9 mouse cellular contexts compared by ENCODE assay signal in the genomic region with DNA sequence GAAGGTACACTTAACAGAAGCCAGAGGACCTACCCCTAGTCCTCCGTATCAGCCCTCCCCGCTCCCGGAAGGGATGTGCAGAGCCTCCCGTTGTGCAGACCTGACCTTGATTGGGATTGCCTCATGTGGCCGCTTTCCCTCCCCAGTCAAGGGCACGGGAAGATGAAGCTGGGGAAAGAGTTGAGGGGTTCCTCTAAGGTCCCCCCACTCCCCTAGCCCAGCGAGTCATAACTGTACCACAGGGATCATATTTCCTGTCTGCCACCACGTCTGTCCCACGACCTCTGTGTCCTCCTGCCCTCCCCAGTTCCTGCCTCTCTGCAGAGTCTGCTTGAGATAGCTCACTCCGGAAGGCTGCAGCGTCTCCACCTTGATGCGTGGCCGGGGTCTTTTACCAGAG. TPM values are rescaled to one million over a fixed set of nuclear protein-coding genes. Genes with fewer than 3 reads are reported as not detected.
DNase-seq lines count a peak whose midpoint lies in the region; ATAC-seq and TF ChIP-seq lines count a peak whose summit lies in the region.
"Had no signal": no experiment of that assay in that cellular context is flagged by ENCODE, and none has a peak within 500 bp of the region (broad histone marks: within the 10 kb centered on the region; RNA-seq: fewer than 3 reads in every experiment).

No protein-coding gene starts in this region.

- H3K4me3 ChIP-seq in kidney, adult 2 months (ENCODE audit: insufficient read depth, low read depth, low read length): no peak overlapping the region
- H3K4me3 ChIP-seq in liver, embryonic 16.5 days (ENCODE audit: low read depth, low read length): no peak overlapping the region
- H3K4me3 ChIP-seq: embryonic facial prominence, embryonic 15.5 days had no signal

- no peaks in the 10 kb centered on the region for H3K27me3 ChIP-seq in kidney, adult 2 months (replicated peaks; ENCODE audit: control insufficient read depth, insufficient read depth, low read length)
- peaks cover 38% of the 10 kb centered on the region for H3K27me3 ChIP-seq in liver, embryonic 16.5 days (ENCODE audit: control insufficient read depth, insufficient read depth, low read depth, low read length)

- intact Hi-C loops in left cerebral cortex, postnatal 10 days (cut with DNase I): no loop called here

- no peaks in the 10 kb centered on the region for H3K9me3 ChIP-seq in liver, embryonic 16.5 days (replicated peaks; ENCODE audit: control insufficient read depth, low read length)
- H3K9me3 ChIP-seq: embryonic facial prominence, embryonic 15.5 days had no signal

- H3K4me2 ChIP-seq in liver, embryonic 16.5 days (ENCODE audit: low read depth, low read length): no peak overlapping the region
- H3K4me2 ChIP-seq: embryonic facial prominence, embryonic 15.5 days had no signal

- peak; percentile 47 for DNase-seq in kidney, postnatal 10 days
- no peak for DNase-seq in kidney, adult 2 months
- peak; percentile 55 for DNase-seq in thymus, postnatal 25 days
- DNase-seq in layer of hippocampus, postnatal 36 days: no peak
- DNase-seq in left cerebral cortex, postnatal 10 days (ENCODE audit: extremely low spot score in 1 of 2, low spot score in 2 of 2): no peak
- DNase-seq: gastrocnemius, postnatal 25 days had no signal

- no peak for TF ChIP-seq POLR2A in kidney, adult 2 months (IDR thresholded peaks at IDR 0.05; ENCODE audit: low read depth, low read length)

- 0 out of 2 replicates have a peak overlapping the region, but pooled peaks have one; percentile 20 for H3K9ac ChIP-seq in liver, embryonic 16.5 days (ENCODE audit: low read depth, low read length)
- H3K9ac ChIP-seq: embryonic facial prominence, embryonic 15.5 days had no signal

- H3K27ac ChIP-seq in kidney, adult 2 months (ENCODE audit: insufficient read depth, low read depth, low read length): no peak overlapping the region
- H3K27ac ChIP-seq in liver, embryonic 16.5 days (ENCODE audit: low read length): no peak overlapping the region
- H3K27ac ChIP-seq: embryonic facial prominence, embryonic 15.5 days had no signal

- TF ChIP-seq CTCF in kidney, adult 2 months (conservative IDR thresholded peaks at IDR 0.05; ENCODE audit: insufficient read depth, insufficient read length, low read depth, low read length): no peak

- H3K4me1 ChIP-seq in kidney, adult 2 months (ENCODE audit: control insufficient read depth, insufficient read depth, low read length): peaks cover 28% of the 10 kb centered on the region; the same call in 1 of the 2 replicates
- peaks cover 11% of the 10 kb centered on the region for H3K4me1 ChIP-seq in liver, embryonic 16.5 days (ENCODE audit: control insufficient read depth, low read depth, low read length)
- H3K4me1 ChIP-seq: embryonic facial prominence, embryonic 15.5 days had no signal

- ATAC-seq in granulocyte monocyte progenitor cell, adult 5-6 weeks (replicated peaks; ENCODE audit: poor library complexity, severe bottlenecking): peak; percentile 53
- peak; percentile 11; the same call in 1 of the 2 replicates for ATAC-seq in liver, embryonic 16.5 days (ENCODE audit: low read depth)

- H3K36me3 ChIP-seq in kidney, adult 2 months (ENCODE audit: control insufficient read depth, insufficient read depth, low read length): no peaks in the 10 kb centered on the region
- H3K36me3 ChIP-seq in liver, embryonic 16.5 days (ENCODE audit: control insufficient read depth, insufficient read depth): no peaks in the 10 kb centered on the region
- H3K36me3 ChIP-seq: embryonic facial prominence, embryonic 15.5 days had no signal

- WGBS in kidney, adult 2 months: 45% methylated on average over 13 of the region's 13 CpGs
- WGBS in liver, embryonic 16.5 days (ENCODE audit: insufficient replicate concordance): 7% methylated on average over 13 of the region's 13 CpGs

RNA-seq across cellular contexts. Expression of a gene that starts 12.2 kb away (rescaled TPM):
- polyA plus RNA-seq in kidney, adult 2 months (2012; rRNA removed): 121 and 135 TPM in 2 replicates
- total RNA-seq in granulocyte monocyte progenitor cell, adult 5-6 weeks (2014; fragmentation: Nextera tagmentation): 91.5 and 110 TPM in 2 replicates
- 56.4 and 69.3 TPM in 2 replicates for total RNA-seq in granulocyte monocyte progenitor cell, adult 5-6 weeks (2017)
- polyA plus RNA-seq in liver, embryonic 16.5 days (2015; fragmentation: Nextera tagmentation; extraction: Ambion mirVana): 66.7 and 75.7 TPM in 2 replicates
- 10 to 100 TPM; 86.6 to 95.8 TPM for total RNA-seq in layer of hippocampus, postnatal 36 days (2021)
- total RNA-seq in left cerebral cortex, postnatal 10 days (2021): 100 to 1,000 TPM in 1 of 2 experiments, 10 to 100 TPM in 1; 94.5 to 114 TPM

RNA-seq across cellular contexts. Expression of a gene that starts 12.7 kb away (rescaled TPM):
- polyA plus RNA-seq in kidney, adult 2 months (2012; rRNA removed): 49.7 and 53.6 TPM in 2 replicates
- total RNA-seq in granulocyte monocyte progenitor cell, adult 5-6 weeks (2014; fragmentation: Nextera tagmentation): 7.1 and 23.8 TPM in 2 replicates
- 18.5 and 25.8 TPM in 2 replicates for total RNA-seq in granulocyte monocyte progenitor cell, adult 5-6 weeks (2017)
- polyA plus RNA-seq in liver, embryonic 16.5 days (2015; fragmentation: Nextera tagmentation; extraction: Ambion mirVana): 1.4 and 2.0 TPM in 2 replicates
- total RNA-seq in layer of hippocampus, postnatal 36 days (2021): 10 to 100 TPM in 1 of 2 experiments, not detected in 1; 12.7 TPM
- total RNA-seq in left cerebral cortex, postnatal 10 days (2021): 1 to 10 TPM; 4.4 to 9.0 TPM

RNA-seq across cellular contexts. Expression of a gene that starts 35.9 kb away (rescaled TPM):
- polyA plus RNA-seq in kidney, adult 2 months (2012; rRNA removed): 37.7 and 52.4 TPM in 2 replicates
- total RNA-seq in granulocyte monocyte progenitor cell, adult 5-6 weeks (2014; fragmentation: Nextera tagmentation): 2.5 and 5.3 TPM in 2 replicates
- 3.5 and 6.7 TPM in 2 replicates for total RNA-seq in granulocyte monocyte progenitor cell, adult 5-6 weeks (2017)
- 4.3 and 4.4 TPM in 2 replicates for polyA plus RNA-seq in liver, embryonic 16.5 days (2015; fragmentation: Nextera tagmentation; extraction: Ambion mirVana)
- total RNA-seq in layer of hippocampus, postnatal 36 days (2021): 1 to 10 TPM; 7.1 to 8.3 TPM
- total RNA-seq in left cerebral cortex, postnatal 10 days (2021): 1 to 10 TPM; 7.3 to 8.2 TPM

RNA-seq across cellular contexts. Expression of a gene that starts 57.6 kb away (rescaled TPM):
- 427 and 463 TPM in 2 replicates for polyA plus RNA-seq in kidney, adult 2 months (2012; rRNA removed)
- 136 and 152 TPM in 2 replicates for total RNA-seq in granulocyte monocyte progenitor cell, adult 5-6 weeks (2014; fragmentation: Nextera tagmentation)
- 127 and 150 TPM in 2 replicates for total RNA-seq in granulocyte monocyte progenitor cell, adult 5-6 weeks (2017)
- polyA plus RNA-seq in liver, embryonic 16.5 days (2015; fragmentation: Nextera tagmentation; extraction: Ambion mirVana): 29.9 and 38.1 TPM in 2 replicates
- total RNA-seq in layer of hippocampus, postnatal 36 days (2021): 100 to 1,000 TPM; 129 to 137 TPM
- 100 to 1,000 TPM in 1 of 2 experiments, 10 to 100 TPM in 1; 96.5 to 100 TPM for total RNA-seq in left cerebral cortex, postnatal 10 days (2021)

Comparison
In these comparisons a context has a peak if more than half of its experiments do, and no peak if none do; other contexts are left out.
1. DNase-seq: peak in kidney, postnatal 10 days (single experiment) and thymus, postnatal 25 days (single experiment); none in kidney, adult 2 months (single experiment), layer of hippocampus, postnatal 36 days (0 of 2) and left cerebral cortex, postnatal 10 days (0 of 2).